Mouse (Mus musculus) myocyte (in vitro differentiated cells): Measurements from ENCODE around the gene Atp10b.

Source experiments
- CEBPB ChIP-seq: IDR thresholded peaks from 2 replicates; pipeline ENCODE4 v1.6.1; 2011; ENCODE audit warnings: mild to moderate bottlenecking, moderate library complexity; ENCODE audit not compliant: poor library complexity, insufficient read depth, severe bottlenecking
- E2F4 ChIP-seq: IDR thresholded peaks from one replicate; pipeline ENCODE4 v1.6.1; 2011; ENCODE audit warnings: mild to moderate bottlenecking, control low read depth, moderate library complexity; ENCODE audit not compliant: insufficient read depth
- MAX ChIP-seq: IDR thresholded peaks from one replicate; pipeline ENCODE4 v1.6.1; 2011; ENCODE audit warnings: low read depth, mild to moderate bottlenecking, control low read depth
- MYOD1 ChIP-seq, 3 experiments: IDR thresholded peaks; one replicate each; pipeline ENCODE4 v1.6.1; 2011; ENCODE audit warnings: control low read depth in 2 of 3, low read depth in 2 of 3, mild to moderate bottlenecking in 2 of 3, moderate library complexity in 1 of 3; ENCODE audit not compliant: insufficient read length in 2 of 3, control insufficient read depth in 1 of 3
- MYOG ChIP-seq, 3 experiments: IDR thresholded peaks; one replicate each; pipeline ENCODE4 v1.6.1; 2011; ENCODE audit warnings: control low read depth in 2 of 3, low read depth in 2 of 3, mild to moderate bottlenecking in 2 of 3; ENCODE audit not compliant: insufficient read length in 2 of 3, control insufficient read depth in 1 of 3, insufficient read depth in 1 of 3
- POLR2A ChIP-seq: IDR thresholded peaks from one replicate; pipeline ENCODE4 v1.6.1; 2011; ENCODE audit warnings: low read depth, mild to moderate bottlenecking, control low read depth, moderate library complexity; ENCODE audit not compliant: insufficient read length
- POLR2AphosphoS2 ChIP-seq: IDR thresholded peaks from one replicate; pipeline ENCODE4 v1.6.1; 2011; ENCODE audit warnings: low read depth, control low read depth; ENCODE audit not compliant: insufficient read length
- SRF ChIP-seq: IDR thresholded peaks from one replicate; pipeline ENCODE4 v1.6.1; 2011; ENCODE audit warnings: low read depth; ENCODE audit not compliant: control insufficient read depth, insufficient read length
- TCF12 ChIP-seq: IDR thresholded peaks from one replicate; pipeline ENCODE4 v1.6.1; 2011; ENCODE audit warnings: mild to moderate bottlenecking, control low read depth; ENCODE audit not compliant: poor library complexity, insufficient read depth, severe bottlenecking
- TCF3 ChIP-seq: IDR thresholded peaks from one replicate; pipeline ENCODE4 v1.6.1; 2011; ENCODE audit warnings: low read depth, control low read depth; ENCODE audit not compliant: insufficient read length
- USF1 ChIP-seq: IDR thresholded peaks from one replicate; pipeline ENCODE4 v1.6.1; 2011; ENCODE audit warnings: low read depth, mild to moderate bottlenecking, control low read depth, moderate library complexity

DNA sequence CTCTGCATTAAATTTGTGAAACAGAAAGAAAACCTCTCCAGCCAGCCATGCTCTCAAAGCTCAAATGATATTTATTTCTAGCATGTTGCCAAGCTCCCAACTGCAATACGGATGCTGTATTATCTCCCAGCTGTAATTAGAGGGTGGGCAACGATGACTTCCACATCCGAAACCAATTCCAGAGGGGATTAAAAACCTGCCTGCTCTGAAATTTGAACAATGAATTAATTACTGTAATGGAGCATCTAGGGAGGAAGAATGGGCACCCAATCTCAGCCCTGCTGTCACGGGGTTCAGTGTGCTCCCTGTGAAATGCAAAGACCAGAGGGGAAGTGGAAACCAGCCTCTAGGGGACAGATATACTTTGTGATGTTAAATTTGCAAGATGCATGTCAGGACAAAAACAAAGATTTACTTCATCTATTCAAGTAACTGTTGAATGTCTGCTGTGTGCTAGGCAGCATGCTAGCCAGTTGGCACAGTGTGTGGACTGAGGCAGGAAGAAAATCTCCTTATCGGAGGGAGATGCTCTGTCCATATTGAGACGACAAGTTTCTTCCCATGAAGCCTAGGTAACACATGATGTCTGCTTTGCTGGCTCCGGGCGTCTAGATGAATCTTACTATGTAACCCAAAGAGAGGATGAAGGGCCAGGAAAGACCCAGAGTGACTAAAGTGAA lies 86.8 kb downstream of the Atp10b start:
- TF ChIP-seq TCF12 (no peak), E2F4 (no peak), POLR2A (no peak), SRF (no peak), USF1 (no peak), MAX (no peak), POLR2AphosphoS2 (no peak), TCF3 (no peak), MYOG (IDR thresholded peaks at IDR 0.05; ENCODE audit: control insufficient read depth in 1 of 3, insufficient read depth in 1 of 3, insufficient read length in 2 of 3, low read depth in 2 of 3) (no peak), MYOD1 (IDR thresholded peaks at IDR 0.05; ENCODE audit: control insufficient read depth in 1 of 3, insufficient read length in 2 of 3, low read depth in 2 of 3) (no peak), CEBPB (no peak)
